Comparison of ENCODE assay signal across 20 mouse cellular contexts in genomic region chr6:142305076-142305475, GRCm38 (mm10). TPM values are rescaled to one million over a fixed set of nuclear protein-coding genes. Genes with fewer than 3 reads are reported as not detected.
A peak's percentile ranks its signal among the peaks of the same experiment; 100 is the strongest.
DNase-seq lines count a peak whose midpoint lies in the region; ATAC-seq lines count a peak whose summit lies in the region.
"Had no signal": no experiment of that assay in that cellular context is flagged by ENCODE, and none has a peak within 500 bp of the region (broad histone marks: within the 10 kb centered on the region; RNA-seq: fewer than 3 reads in every experiment).

No protein-coding gene starts in this region.

- H3K9me3 ChIP-seq in limb, embryonic 12.5 days: peaks cover 10% of the 10 kb centered on the region
- 0 out of 2 replicates have a peak, but pooled peaks cover 2% of the 10 kb centered on the region for H3K9me3 ChIP-seq in limb, embryonic 10.5 days (replicated peaks)
- H3K9me3 ChIP-seq in neural tube, embryonic 11.5 days (ENCODE audit: control insufficient read depth, low read length): peaks cover 3% of the 10 kb centered on the region; the same call in 1 of the 2 replicates
- H3K9me3 ChIP-seq: G1E had no signal

- H3K4me3 ChIP-seq in limb, embryonic 12.5 days (replicated peaks): no peak overlapping the region
- H3K4me3 ChIP-seq in limb, embryonic 10.5 days: no peak overlapping the region
- H3K4me3 ChIP-seq in neural tube, embryonic 11.5 days (ENCODE audit: low read depth, low read length): no peak overlapping the region

- H3K9ac ChIP-seq in limb, embryonic 12.5 days (replicated peaks): no peak overlapping the region
- no peak overlapping the region for H3K9ac ChIP-seq in neural tube, embryonic 11.5 days (ENCODE audit: low read length)

- no peak overlapping the region for H3K4me2 ChIP-seq in limb, embryonic 12.5 days
- H3K4me2 ChIP-seq in neural tube, embryonic 11.5 days (ENCODE audit: low read depth): no peak overlapping the region

- 0 out of 2 replicates have a peak, but pooled peaks have one; percentile 78 for ATAC-seq in limb, embryonic 12.5 days (ENCODE audit: insufficient number of reproducible peaks, insufficient read depth, low FRiP score, low TSS enrichment, low read depth)
- peak; percentile 55; the same call in 1 of the 2 replicates for ATAC-seq in neural tube, embryonic 11.5 days (ENCODE audit: insufficient read depth, low FRiP score, low TSS enrichment)
- ATAC-seq: activated CD4-positive, CD25-positive, alpha-beta regulatory T cell, adult 4 months; CD4-positive, CD25-positive, alpha-beta regulatory T cell, adult 4 months; Patski had no signal

- H3K27me3 ChIP-seq in limb, embryonic 12.5 days: no peaks in the 10 kb centered on the region
- no peaks in the 10 kb centered on the region for H3K27me3 ChIP-seq in limb, embryonic 10.5 days (ENCODE audit: low read depth, poor library complexity, severe bottlenecking)
- H3K27me3 ChIP-seq in neural tube, embryonic 11.5 days (ENCODE audit: control insufficient read depth, insufficient read depth, low read length): no peaks in the 10 kb centered on the region
- H3K27me3 ChIP-seq: CH12.LX, Patski had no signal

- no peak overlapping the region for H3K27ac ChIP-seq in limb, embryonic 12.5 days
- H3K27ac ChIP-seq in limb, embryonic 10.5 days: no peak overlapping the region
- no peak overlapping the region for H3K27ac ChIP-seq in neural tube, embryonic 11.5 days (ENCODE audit: low read depth, low read length)

- no peak for DNase-seq in limb, embryonic 10.5 days (ENCODE audit: low spot score)
- DNase-seq in neural tube, embryonic 11.5 days (ENCODE audit: low spot score): no peak
- DNase-seq in neural tube, embryonic 10.5 days (ENCODE audit: extremely low spot score, low spot score): no peak
- DNase-seq: adrenal gland, adult 2 months; adrenal gland, adult 8-10 months; adrenal gland, postnatal 10 days; adrenal gland, postnatal 14 days; adrenal gland, postnatal 25 days; adrenal gland, postnatal 36 days; B cell, adult 2 months; cerebellum, adult 11 months; cerebellum, adult 11-12 months; cerebellum, adult 18-20 months had no signal

- H3K36me3 ChIP-seq in limb, embryonic 12.5 days: no peaks in the 10 kb centered on the region
- no peaks in the 10 kb centered on the region for H3K36me3 ChIP-seq in limb, embryonic 10.5 days
- H3K36me3 ChIP-seq in neural tube, embryonic 11.5 days (ENCODE audit: control insufficient read depth, insufficient read depth, low read length): no peaks in the 10 kb centered on the region
- H3K36me3 ChIP-seq: G1E had no signal

- H3K4me1 ChIP-seq in limb, embryonic 12.5 days (replicated peaks): no peaks in the 10 kb centered on the region
- no peaks in the 10 kb centered on the region for H3K4me1 ChIP-seq in limb, embryonic 10.5 days
- no peaks in the 10 kb centered on the region for H3K4me1 ChIP-seq in neural tube, embryonic 11.5 days (ENCODE audit: control insufficient read depth, insufficient read depth, low read length)

RNA-seq across cellular contexts. Expression of gene Iapp, which starts 6.9 kb away (rescaled TPM):
- polyA plus RNA-seq in limb, embryonic 12.5 days (2016; fragmentation: Nextera tagmentation; extraction: Ambion mirVana): not detected in 2 replicates
- not detected in 2 replicates for polyA plus RNA-seq in limb, embryonic 10.5 days (2016; fragmentation: Nextera tagmentation; extraction: Ambion mirVana)
- polyA plus RNA-seq in neural tube, embryonic 11.5 days (2014; fragmentation: Nextera tagmentation; extraction: Ambion mirVana): not detected in 2 replicates
- polyA plus RNA-seq: activated CD4-positive, CD25-positive, alpha-beta regulatory T cell, adult 4 months; adrenal gland, adult 2 months; C2C12; CD4-positive, CD25-positive, alpha-beta regulatory T cell, adult 4 months; G1E had no signal

RNA-seq across cellular contexts. Expression of gene Slco1a5, which starts 17.7 kb away (rescaled TPM):
- not detected in 2 replicates for polyA plus RNA-seq in limb, embryonic 12.5 days (2016; fragmentation: Nextera tagmentation; extraction: Ambion mirVana)
- polyA plus RNA-seq in limb, embryonic 10.5 days (2016; fragmentation: Nextera tagmentation; extraction: Ambion mirVana): 0.06 TPM in 1 of 2 replicates, not detected in the other
- polyA plus RNA-seq in neural tube, embryonic 11.5 days (2014; fragmentation: Nextera tagmentation; extraction: Ambion mirVana): 0.12 and 0.14 TPM in 2 replicates
- polyA plus RNA-seq: activated CD4-positive, CD25-positive, alpha-beta regulatory T cell, adult 4 months; adrenal gland, adult 2 months; CD4-positive, CD25-positive, alpha-beta regulatory T cell, adult 4 months; G1E had no signal

RNA-seq across cellular contexts. Expression of gene Pyroxd1, which starts 40.4 kb away (rescaled TPM):
- 17.1 and 17.6 TPM in 2 replicates for polyA plus RNA-seq in limb, embryonic 12.5 days (2016; fragmentation: Nextera tagmentation; extraction: Ambion mirVana)
- polyA plus RNA-seq in limb, embryonic 10.5 days (2016; fragmentation: Nextera tagmentation; extraction: Ambion mirVana): 13.5 and 17.0 TPM in 2 replicates
- polyA plus RNA-seq in neural tube, embryonic 11.5 days (2014; fragmentation: Nextera tagmentation; extraction: Ambion mirVana): 16.6 and 22.2 TPM in 2 replicates
